Mouse (Mus musculus) left cerebral cortex, postnatal 25 days (tissue): ENCODE data around the gene Adora3. TPM values are rescaled to one million over a fixed set of nuclear protein-coding genes. Genes with fewer than 3 reads are reported as not detected.

Experiments used
- DNase-seq, 2 experiments: peaks; one replicate each; pipeline ENCODE4 v3.0.0; 2022; ENCODE audit warnings: low spot score in 2 of 2, mixed read lengths in 1 of 2
- intact Hi-C: fragments of 180-260 bp; cut with DNase I; formaldehyde crosslinking; loops from one replicate; pipeline ENCODE4 v1.15.1; 2025
- total RNA-seq, 2 experiments: library from RNA; stranded (reverse); gene quantifications; 2 replicates each; pipeline ENCODE4 v1.2.3; 2021

The Adora3 gene
- total RNA-seq, 2 experiments from 2014 or later, result 1.2 to 1.5 TPM

- intact Hi-C loops, result no loop called here
- DNase-seq, result no peak
These were observed 3.1 kb downstream of the Adora3 start for GRCm38 (mm10) chr3:105873451-105874445.

GRCm38 (mm10) chr3:105876022-105876421 lies 5.4 kb downstream of the Adora3 start:
- DNase-seq, result no peak
- intact Hi-C loops, result loop anchor here (5.0 kb wide), 1 partner anchor 114 kb away; no protein-coding TSS in a partner anchor

GRCm38 (mm10) chr3:105877252-105877803 lies 6.7 kb downstream of the Adora3 start:
- intact Hi-C loops, result loop anchor here (5.0 kb wide), 1 partner anchor 115 kb away; no protein-coding TSS in a partner anchor
- peak in 1 of 2 experiments; percentile 58 for DNase-seq

- no peak for DNase-seq
- intact Hi-C loops, result loop anchor here (5.0 kb wide), 1 partner anchor 116 kb away; no protein-coding TSS in a partner anchor
These were observed 7.3 kb downstream of the Adora3 start for GRCm38 (mm10) chr3:105877919-105878318.

GRCm38 (mm10) chr3:105878751-105879150 lies 8.1 kb downstream of the Adora3 start:
- no peak for DNase-seq
- intact Hi-C loops, result loop anchor here (5.0 kb wide), 1 partner anchor 116 kb away; no protein-coding TSS in a partner anchor

- intact Hi-C loops, result no loop called here
- no peak for DNase-seq
These were observed 9.8 kb downstream of the Adora3 start for GRCm38 (mm10) chr3:105880419-105880818.

GRCm38 (mm10) chr3:105882105-105882504 lies 11.4 kb downstream of the Adora3 start:
- no peak for DNase-seq
- intact Hi-C loops, result no loop called here

GRCm38 (mm10) chr3:105883111-105883510 lies 12.5 kb downstream of the Adora3 start:
- intact Hi-C loops, result no loop called here
- DNase-seq, result no peak

GRCm38 (mm10) chr3:105888961-105889360 lies 18.3 kb downstream of the Adora3 start:
- intact Hi-C loops, result no loop called here

GRCm38 (mm10) chr3:105890220-105890619 lies 19.6 kb downstream of the Adora3 start:
- DNase-seq, result no peak
- intact Hi-C loops, result no loop called here

More at GRCm38 (mm10) chr3:105888961-105889360, 18.3 kb downstream of the Adora3 start:
- no peak for DNase-seq

GRCm38 (mm10) chr3:105891141-105891540 lies 20.5 kb downstream of the Adora3 start:
- intact Hi-C loops, result no loop called here

GRCm38 (mm10) chr3:105891760-105892571 lies 21.3 kb downstream of the Adora3 start:
- peak in 1 of 2 experiments; percentile 58 for DNase-seq
- intact Hi-C loops, result no loop called here

More at GRCm38 (mm10) chr3:105891141-105891540, 20.5 kb downstream of the Adora3 start:
- DNase-seq, result no peak

GRCm38 (mm10) chr3:105892572-105893495 lies 22.2 kb downstream of the Adora3 start:
- DNase-seq, result no peak
- intact Hi-C loops, result no loop called here

GRCm38 (mm10) chr3:105893941-105894391 lies 23.3 kb downstream of the Adora3 start:
- intact Hi-C loops, result no loop called here
- no peak for DNase-seq

GRCm38 (mm10) chr3:105894601-105895592 lies 24.2 kb downstream of the Adora3 start:
- intact Hi-C loops, result loop anchor here (5.0 kb wide), 3 partner anchors 93 to 208 kb away; partner anchors contain the start of genes Ddx20 and Rap1a
- peak; percentile 32 to 60 for DNase-seq

- intact Hi-C loops, result loop anchor here (5.0 kb wide), 3 partner anchors 95 to 210 kb away; partner anchors contain the start of genes Ddx20 and Rap1a
These were observed 26.2 kb downstream of the Adora3 start for GRCm38 (mm10) chr3:105896811-105897210.

GRCm38 (mm10) chr3:105898325-105898724 lies 27.7 kb downstream of the Adora3 start:
- intact Hi-C loops, result loop anchor here (2.0 to 5.0 kb wide), 4 partner anchors 96 to 211 kb away; partner anchors contain the start of genes Ddx20 and Rap1a
- peak in 1 of 2 experiments; percentile 43 for DNase-seq

More at GRCm38 (mm10) chr3:105896811-105897210, 26.2 kb downstream of the Adora3 start:
- DNase-seq, result no peak
